Mouse (Mus musculus): ENCODE measurements around the gene Il31ra. TPM values are rescaled to one million over a fixed set of nuclear protein-coding genes. Genes with fewer than 3 reads are reported as not detected.

The Il31ra gene
- polyA plus RNA-seq, 1 experiment from 2014 or later, result not detected

DNA sequence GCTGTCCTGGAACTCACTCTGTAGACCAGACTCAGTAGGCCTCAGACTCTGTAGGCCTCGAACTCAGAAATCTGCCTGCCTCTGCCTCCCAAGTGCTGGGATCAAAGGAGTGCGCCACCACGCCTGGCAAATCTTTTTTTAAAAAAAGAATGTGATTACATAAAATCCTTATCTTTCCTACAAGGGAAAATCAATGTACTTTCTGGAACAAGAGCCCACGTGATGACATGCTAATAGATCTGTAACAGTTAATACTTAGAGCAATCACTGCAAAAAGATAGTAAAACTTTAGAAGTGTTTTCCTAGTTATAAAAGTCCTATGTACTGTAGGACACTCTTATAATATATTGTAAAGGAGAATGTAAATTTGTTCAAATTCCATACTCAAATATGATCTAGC, 94.1 kb downstream of the Il31ra start:
- H3K4me2 ChIP-seq (replicated peaks), result no peak overlapping the region
- no peak overlapping the region for H3K4me3 ChIP-seq
- H3K9me3 ChIP-seq, result no peaks in the 10 kb centered on the region
- H3K27me3 ChIP-seq, result no peaks in the 10 kb centered on the region
- no peak for ATAC-seq (ENCODE audit: low FRiP score, low read depth)
- H3K36me3 ChIP-seq, result peaks cover 67% of the 10 kb centered on the region
- no peak overlapping the region for H3K27ac ChIP-seq (replicated peaks)
- WGBS, result 89% methylated on average over 4 of the region's 4 CpGs
- no peaks in the 10 kb centered on the region for H3K4me1 ChIP-seq
- no peak overlapping the region for H3K9ac ChIP-seq (replicated peaks)

DNA sequence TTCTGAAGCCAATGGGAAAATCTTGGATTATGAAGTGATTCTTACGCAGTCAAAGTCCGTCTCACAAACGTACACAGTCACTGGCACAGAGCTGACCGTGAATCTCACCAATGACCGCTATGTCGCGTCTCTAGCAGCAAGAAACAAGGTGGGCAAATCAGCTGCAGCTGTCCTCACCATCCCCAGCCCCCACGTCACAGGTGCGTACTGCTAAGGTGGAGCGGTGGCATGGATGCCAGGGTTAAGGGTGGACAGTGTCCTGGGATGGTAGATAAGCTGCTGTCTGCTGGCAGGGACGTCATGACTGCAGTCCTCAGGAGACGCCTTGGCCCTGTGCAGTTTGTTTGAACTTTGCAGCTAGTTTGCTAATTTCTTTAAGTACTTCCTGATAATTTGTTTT, 99.6 kb downstream of the Il31ra start:
- 96% methylated on average over 12 of the region's 12 CpGs for WGBS
- Histone ChIP-seq H3K27me3 (no peaks in the 10 kb centered on the region), H3K27ac (replicated peaks) (no peak overlapping the region), H3K4me1 (no peaks in the 10 kb centered on the region), H3K4me2 (replicated peaks) (no peak overlapping the region), H3K9me3 (no peaks in the 10 kb centered on the region), H3K9ac (replicated peaks) (no peak overlapping the region), H3K4me3 (no peak overlapping the region), H3K36me3 (peaks cover 48% of the 10 kb centered on the region)
- ATAC-seq (ENCODE audit: low FRiP score, low read depth), result no peak

DNA sequence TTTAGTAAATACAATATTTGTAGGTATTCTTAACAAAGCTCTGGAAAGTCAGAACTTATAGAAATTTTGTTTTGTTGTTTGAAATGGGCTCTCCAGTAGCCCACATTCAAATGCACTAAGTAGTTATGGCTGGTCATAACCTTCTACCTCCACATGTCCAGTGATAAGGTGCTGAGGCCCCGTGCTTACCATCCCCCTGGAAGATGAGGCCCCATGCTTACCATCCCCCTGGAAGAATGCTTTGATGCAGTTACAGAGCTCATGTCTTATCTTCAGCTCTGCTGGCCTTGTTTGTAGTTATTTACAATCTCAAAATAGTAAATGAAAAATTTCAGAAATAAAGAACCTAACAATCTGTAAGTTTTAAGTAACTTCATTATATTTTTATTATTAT, 101.9 kb downstream of the Il31ra start:
- no peaks in the 10 kb centered on the region for H3K4me1 ChIP-seq
- H3K9me3 ChIP-seq, result no peaks in the 10 kb centered on the region
- WGBS, result 92% methylated on average over 1 of the region's 1 CpGs
- no peak for ATAC-seq (ENCODE audit: low FRiP score, low read depth)
- peaks cover 29% of the 10 kb centered on the region for H3K36me3 ChIP-seq
- no peak overlapping the region for H3K27ac ChIP-seq (replicated peaks)
- H3K4me2 ChIP-seq (replicated peaks), result no peak overlapping the region
- H3K27me3 ChIP-seq, result no peaks in the 10 kb centered on the region
- H3K4me3 ChIP-seq, result no peak overlapping the region
- no peak overlapping the region for H3K9ac ChIP-seq (replicated peaks)

DNA sequence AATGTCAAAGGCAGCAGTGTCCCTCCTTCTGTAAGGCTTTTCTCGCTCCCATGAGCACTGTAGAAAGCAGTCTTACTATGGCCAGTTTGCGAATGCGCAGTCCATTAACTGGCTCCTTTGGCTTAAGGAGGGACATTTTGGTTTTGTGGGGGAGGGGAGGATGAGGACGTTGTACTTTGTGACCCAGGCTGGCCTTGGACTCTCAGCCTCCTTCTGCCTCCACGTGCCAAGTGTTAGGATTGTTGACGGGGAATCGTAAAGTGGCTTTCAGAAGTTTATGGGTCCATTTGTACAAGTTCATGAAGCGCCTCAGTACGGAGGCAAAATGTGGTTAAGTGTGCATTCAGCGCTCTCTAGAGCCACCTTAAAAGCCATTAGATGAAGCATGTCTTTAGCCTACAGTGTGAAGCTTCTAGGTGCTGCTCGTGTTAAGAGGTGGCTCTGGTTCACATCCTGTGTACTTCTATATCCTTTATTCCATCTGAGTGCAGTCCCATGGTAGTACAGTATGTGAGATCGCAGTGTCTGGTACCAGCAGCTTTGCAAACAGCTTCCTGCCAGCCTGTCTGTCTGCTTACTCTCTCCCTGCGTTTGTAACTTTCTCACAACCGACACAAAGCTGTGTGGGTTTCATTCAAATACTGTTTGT, 102.4 kb downstream of the Il31ra start:
- Histone ChIP-seq H3K4me2 (replicated peaks) (no peak overlapping the region), H3K9ac (replicated peaks) (no peak overlapping the region), H3K36me3 (peaks cover 29% of the 10 kb centered on the region), H3K4me3 (no peak overlapping the region), H3K27ac (replicated peaks) (no peak overlapping the region), H3K27me3 (no peaks in the 10 kb centered on the region), H3K9me3 (no peaks in the 10 kb centered on the region), H3K4me1 (no peaks in the 10 kb centered on the region)
- 92% methylated on average over 14 of the region's 14 CpGs for WGBS
- ATAC-seq (ENCODE audit: low FRiP score, low read depth), result no peak

DNA sequence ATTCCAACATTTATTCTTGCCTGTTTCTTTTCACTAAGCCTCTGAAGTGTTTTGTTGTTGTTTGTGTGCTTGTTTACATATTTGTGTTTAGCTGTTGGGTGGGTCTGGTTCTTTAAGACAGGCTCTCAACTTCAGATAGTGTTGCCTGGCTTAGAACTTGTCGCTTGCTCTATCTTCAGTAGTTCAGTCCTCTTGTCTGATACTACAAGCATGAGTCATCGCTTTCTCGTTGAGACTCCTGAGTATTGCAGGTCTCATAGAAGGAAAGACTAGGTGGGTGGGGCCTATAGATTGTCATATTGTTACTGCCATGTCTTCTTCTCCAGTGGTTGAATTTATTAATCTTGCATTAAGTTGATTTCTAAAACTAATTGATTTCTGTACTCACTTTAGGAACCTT, 104.1 kb downstream of the Il31ra start:
- Histone ChIP-seq H3K4me1 (no peaks in the 10 kb centered on the region), H3K4me3 (no peak overlapping the region), H3K4me2 (replicated peaks) (no peak overlapping the region), H3K27me3 (no peaks in the 10 kb centered on the region), H3K27ac (replicated peaks) (no peak overlapping the region), H3K36me3 (peaks cover 38% of the 10 kb centered on the region), H3K9ac (replicated peaks) (no peak overlapping the region), H3K9me3 (no peaks in the 10 kb centered on the region)
- WGBS, result 98% methylated on average over 3 of the region's 3 CpGs
- no peak for ATAC-seq (ENCODE audit: low FRiP score, low read depth)

GRCm38 (mm10) chr13:112486676-112487075, 107.5 kb downstream of the Il31ra start:
- Histone ChIP-seq H3K9ac (replicated peaks) (no peak overlapping the region), H3K4me2 (replicated peaks) (no peak overlapping the region), H3K4me1 (no peaks in the 10 kb centered on the region), H3K27me3 (no peaks in the 10 kb centered on the region), H3K27ac (replicated peaks) (no peak overlapping the region), H3K4me3 (no peak overlapping the region), H3K9me3 (no peaks in the 10 kb centered on the region), H3K36me3 (peaks cover 38% of the 10 kb centered on the region)
- no peak for ATAC-seq (ENCODE audit: low FRiP score, low read depth)
- WGBS, result 95% methylated on average over 5 of the region's 5 CpGs

DNA sequence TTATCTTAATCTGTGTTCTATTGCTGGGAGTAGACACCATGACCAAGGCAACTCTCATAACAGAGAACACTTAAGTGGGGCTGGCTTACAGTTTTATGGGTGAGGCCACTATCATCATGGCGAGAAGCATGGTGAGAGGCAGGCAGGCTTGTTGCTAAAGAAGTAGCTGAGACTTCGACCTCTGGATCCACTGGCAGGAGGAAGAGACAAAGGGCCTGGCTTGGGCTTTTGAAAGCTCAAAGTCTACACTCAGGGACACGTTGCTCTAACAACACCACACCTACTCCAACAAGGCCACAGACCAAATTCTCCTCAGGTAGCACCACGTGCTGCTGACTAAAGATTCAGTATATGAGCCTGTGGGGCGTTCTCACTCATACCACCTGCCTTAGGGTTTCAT, 107.9 kb downstream of the Il31ra start:
- Histone ChIP-seq H3K4me2 (replicated peaks) (no peak overlapping the region), H3K36me3 (peaks cover 38% of the 10 kb centered on the region), H3K9ac (replicated peaks) (no peak overlapping the region), H3K4me1 (no peaks in the 10 kb centered on the region), H3K4me3 (no peak overlapping the region), H3K9me3 (no peaks in the 10 kb centered on the region), H3K27ac (replicated peaks) (no peak overlapping the region), H3K27me3 (no peaks in the 10 kb centered on the region)
- no peak for ATAC-seq (ENCODE audit: low FRiP score, low read depth)
- 98% methylated on average over 5 of the region's 5 CpGs for WGBS

DNA sequence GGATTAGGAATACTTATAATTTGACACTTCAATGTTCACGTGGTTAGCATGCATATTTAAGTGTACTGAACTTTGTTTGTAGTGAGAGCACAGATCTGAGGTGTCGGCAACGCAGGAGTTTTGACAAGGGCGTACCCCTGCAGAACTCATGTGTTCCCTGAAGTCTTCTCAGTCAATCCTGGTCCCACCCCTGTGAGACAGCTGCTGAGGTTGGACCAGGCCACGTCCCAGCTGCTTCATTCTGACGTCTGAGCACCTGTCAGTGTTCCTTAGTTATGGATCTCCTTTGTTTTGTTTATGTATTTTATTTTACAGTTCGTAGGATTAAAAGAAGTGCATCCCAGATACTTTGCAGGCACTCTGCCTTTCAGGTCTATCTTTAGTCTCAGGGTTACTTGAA, 111.1 kb downstream of the Il31ra start:
- Histone ChIP-seq H3K9ac (replicated peaks) (no peak overlapping the region), H3K27me3 (no peaks in the 10 kb centered on the region), H3K9me3 (no peaks in the 10 kb centered on the region), H3K4me1 (no peaks in the 10 kb centered on the region), H3K4me2 (replicated peaks) (no peak overlapping the region), H3K36me3 (peaks cover 40% of the 10 kb centered on the region), H3K27ac (replicated peaks) (no peak overlapping the region), H3K4me3 (no peak overlapping the region)
- WGBS, result 89% methylated on average over 7 of the region's 7 CpGs
- no peak for ATAC-seq (ENCODE audit: low FRiP score, low read depth)

- H3K4me1 ChIP-seq, result no peaks in the 10 kb centered on the region
- no peak overlapping the region for H3K4me2 ChIP-seq (replicated peaks)
- 92% methylated on average over 5 of the region's 5 CpGs for WGBS
- no peaks in the 10 kb centered on the region for H3K9me3 ChIP-seq
- no peak for ATAC-seq (ENCODE audit: low FRiP score, low read depth)
- H3K27ac ChIP-seq (replicated peaks), result no peak overlapping the region
- no peak overlapping the region for H3K9ac ChIP-seq (replicated peaks)
- no peaks in the 10 kb centered on the region for H3K27me3 ChIP-seq
- peaks cover 40% of the 10 kb centered on the region for H3K36me3 ChIP-seq
- no peak overlapping the region for H3K4me3 ChIP-seq
Observed at GRCm38 (mm10) chr13:112482525-112482924, 111.6 kb downstream of the Il31ra start.

DNA sequence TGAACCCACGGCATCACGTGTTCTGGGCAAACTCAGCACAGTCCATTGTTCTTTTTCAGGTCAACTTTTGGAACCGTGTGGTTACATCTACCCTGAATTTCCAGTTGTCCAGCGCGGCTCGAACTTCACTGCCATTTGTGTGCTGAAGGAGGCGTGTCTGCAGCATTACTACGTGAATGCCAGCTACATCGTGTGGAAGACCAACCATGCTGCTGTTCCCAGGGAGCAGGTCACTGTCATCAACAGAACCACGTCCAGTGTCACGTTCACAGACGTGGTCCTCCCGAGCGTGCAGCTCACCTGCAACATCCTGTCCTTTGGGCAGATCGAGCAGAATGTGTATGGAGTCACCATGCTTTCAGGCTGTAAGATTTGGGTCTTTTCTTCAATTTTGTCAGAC, 114.2 kb downstream of the Il31ra start:
- Histone ChIP-seq H3K4me3 (no peak overlapping the region), H3K4me1 (no peaks in the 10 kb centered on the region), H3K9me3 (no peaks in the 10 kb centered on the region), H3K27ac (replicated peaks) (no peak overlapping the region), H3K36me3 (peaks cover 34% of the 10 kb centered on the region), H3K4me2 (replicated peaks) (no peak overlapping the region), H3K9ac (replicated peaks) (no peak overlapping the region), H3K27me3 (no peaks in the 10 kb centered on the region)
- WGBS, result 94% methylated on average over 15 of the region's 15 CpGs
- no peak for ATAC-seq (ENCODE audit: low FRiP score, low read depth)

DNA sequence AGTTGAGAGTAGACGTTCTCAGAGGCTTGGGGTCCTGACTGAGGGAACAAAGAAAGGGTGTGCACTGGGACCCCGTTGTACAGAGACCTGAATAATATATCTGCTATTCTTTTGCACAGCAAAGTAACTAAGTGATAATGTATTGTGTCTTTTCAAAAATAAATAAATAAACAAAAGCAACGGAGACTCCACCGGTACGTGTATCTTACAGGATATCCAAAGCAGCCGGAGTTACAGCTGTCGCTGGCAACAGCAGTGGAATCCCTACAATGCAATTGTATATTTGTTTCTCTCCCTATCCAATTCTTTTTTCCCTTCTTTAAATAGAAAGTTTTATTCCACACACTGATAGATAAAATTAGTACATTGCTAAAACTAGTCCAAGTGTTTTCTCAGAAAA, 115.1 kb downstream of the Il31ra start:
- H3K4me2 ChIP-seq (replicated peaks), result no peak overlapping the region
- H3K27me3 ChIP-seq, result no peaks in the 10 kb centered on the region
- no peak for ATAC-seq (ENCODE audit: low FRiP score, low read depth)
- peaks cover 34% of the 10 kb centered on the region for H3K36me3 ChIP-seq
- no peaks in the 10 kb centered on the region for H3K9me3 ChIP-seq
- no peak overlapping the region for H3K4me3 ChIP-seq
- H3K4me1 ChIP-seq, result no peaks in the 10 kb centered on the region
- WGBS, result 82% methylated on average over 7 of the region's 7 CpGs
- no peak overlapping the region for H3K27ac ChIP-seq (replicated peaks)
- no peak overlapping the region for H3K9ac ChIP-seq (replicated peaks)

- 89% methylated on average over 21 of the region's 21 CpGs for WGBS
- no peaks in the 10 kb centered on the region for H3K9me3 ChIP-seq
- H3K4me1 ChIP-seq, result no peaks in the 10 kb centered on the region
- no peaks in the 10 kb centered on the region for H3K27me3 ChIP-seq
- peaks cover 9% of the 10 kb centered on the region for H3K36me3 ChIP-seq
- no peak overlapping the region for H3K4me2 ChIP-seq (replicated peaks)
- no peak overlapping the region for H3K4me3 ChIP-seq
- no peak for ATAC-seq (ENCODE audit: low FRiP score, low read depth)
- H3K9ac ChIP-seq (replicated peaks), result no peak overlapping the region
- no peak overlapping the region for H3K27ac ChIP-seq (replicated peaks)
Observed at GRCm38 (mm10) chr13:112473757-112474755, 120.1 kb downstream of the Il31ra start.
